Mouse (Mus musculus) spleen, adult 2 months (tissue): ENCODE data around the gene Arhgdib. TPM values are rescaled to one million over a fixed set of nuclear protein-coding genes. Genes with fewer than 3 reads are reported as not detected.
"Not testable (repeated sequence)": the region's sequence is repeated elsewhere in the genome, so short reads cannot be mapped to it uniquely, and the experiment has no call there.

Source experiments
- DNase-seq, 2 experiments: peaks; one replicate each; pipeline versions ENCODE4 v3.0.0 to v3.0.0-alpha.2; 2012 to 2021; ENCODE audit warnings: low spot score in 2 of 2, low read depth in 1 of 2
- H3K27ac ChIP-seq: fragments of 200-500 bp; 2 replicates; pipeline ENCODE4 v1.5.1; 2012; ENCODE audit warnings: low read length, inconsistent platforms; ENCODE audit not compliant: insufficient read depth
- H3K27me3 ChIP-seq: fragments of 200-500 bp; 2 replicates; pipeline ENCODE4 v1.6.1; 2012; ENCODE audit warnings: mild to moderate bottlenecking, moderate library complexity, low read length, inconsistent platforms; ENCODE audit not compliant: control insufficient read depth, insufficient read depth
- H3K36me3 ChIP-seq: fragments of 200-500 bp; 2 replicates; pipeline ENCODE4 v1.6.1; 2012; ENCODE audit warnings: mild to moderate bottlenecking, low read length, inconsistent platforms; ENCODE audit not compliant: control insufficient read depth, insufficient read depth
- H3K4me1 ChIP-seq: fragments of 200-500 bp; 2 replicates; pipeline ENCODE4 v1.6.1; 2011; ENCODE audit warnings: inconsistent platforms; ENCODE audit not compliant: control insufficient read depth, insufficient read depth, insufficient read length
- H3K4me3 ChIP-seq: fragments of 200-500 bp; 2 replicates; pipeline ENCODE4 v1.5.1; 2011; ENCODE audit warnings: mild to moderate bottlenecking, inconsistent platforms; ENCODE audit not compliant: insufficient read depth, insufficient read length; ENCODE audit errors: extremely low read depth
- CTCF ChIP-seq: fragments of 200-500 bp; IDR thresholded peaks from 2 replicates; pipeline ENCODE4 v1.5.1; 2011; ENCODE audit warnings: mild to moderate bottlenecking, inconsistent platforms; ENCODE audit not compliant: insufficient read depth, insufficient read length, insufficient replicate concordance; ENCODE audit errors: extremely low read depth
- POLR2A ChIP-seq: fragments of 200-500 bp; IDR thresholded peaks from 2 replicates; pipeline ENCODE4 v1.6.1; 2011; ENCODE audit warnings: low read depth, low read length, inconsistent platforms
- WGBS: fragments of 180-500 bp; shearing (Covaris S2); methylation state at CpG from one replicate; pipeline ENCODE4 v1.1.7; 2018; 5-methylcytosine and 5-hydroxymethylcytosine counted together
- polyA plus RNA-seq: library from polyadenylated mRNA; depleted of rRNA; stranded (reverse); fragments of >200 nt; gene quantifications from 2 replicates; pipeline ENCODE4 v1.2.3, GENCODE M21; 2012

The Arhgdib gene
- polyA plus RNA-seq, 1 experiment: 386 TPM

DNA sequence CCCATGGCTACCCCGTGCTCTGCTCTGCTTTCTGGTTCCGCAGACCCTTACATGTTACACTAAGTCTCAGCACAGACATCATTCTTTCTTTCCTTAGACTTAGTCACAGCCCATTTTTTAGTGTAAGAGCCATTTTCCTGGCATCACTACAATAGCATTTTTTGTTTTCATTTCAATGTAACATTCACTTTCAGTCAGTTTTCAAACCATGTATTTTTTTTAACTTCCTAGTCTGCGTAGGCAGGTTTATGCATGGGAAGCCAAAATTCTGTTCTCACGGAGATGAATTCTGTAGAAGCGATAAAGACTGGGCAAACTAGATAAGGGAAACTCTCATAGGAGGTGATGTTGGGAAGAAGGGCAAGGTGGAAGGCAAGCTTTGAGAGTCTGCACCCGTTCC is 52.1 kb downstream of the Arhgdib start:
- DNase-seq: no peak
- TF ChIP-seq CTCF: no peak
- TF ChIP-seq POLR2A: no peak
- Histone ChIP-seq H3K4me3 (no peak overlapping the region), H3K27me3 (no peaks in the 10 kb centered on the region), H3K4me1 (no peaks in the 10 kb centered on the region), H3K27ac (no peak overlapping the region), H3K36me3 (no peaks in the 10 kb centered on the region)
- 91% methylated on average over 6 of the region's 6 CpGs for WGBS

DNA sequence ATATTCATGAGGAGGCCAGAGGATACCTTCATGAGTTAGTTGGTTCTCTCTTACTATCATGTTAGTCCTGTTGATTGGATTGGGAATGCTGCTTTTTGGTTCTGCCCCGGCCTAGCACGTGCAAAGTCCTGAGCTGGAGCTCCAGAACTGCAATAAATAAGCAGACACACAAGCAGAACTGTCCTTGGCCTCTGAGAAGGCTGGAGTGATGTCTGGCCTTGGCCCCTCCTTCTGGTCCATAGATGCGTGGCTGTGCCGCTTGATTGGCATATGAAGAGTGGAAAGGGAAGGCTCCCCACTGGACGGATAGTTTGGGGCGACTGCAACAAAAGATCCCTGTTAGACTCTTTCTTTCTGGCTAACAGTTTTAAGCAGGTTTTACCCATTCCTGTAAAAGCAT is 52.6 kb downstream of the Arhgdib start:
- no peak for TF ChIP-seq CTCF
- H3K27me3 ChIP-seq: no peaks in the 10 kb centered on the region
- no peak overlapping the region for H3K4me3 ChIP-seq
- H3K4me1 ChIP-seq: no peaks in the 10 kb centered on the region
- no peak for DNase-seq
- H3K36me3 ChIP-seq: no peaks in the 10 kb centered on the region
- H3K27ac ChIP-seq: no peak overlapping the region
- 93% methylated on average over 6 of the region's 6 CpGs for WGBS

DNA sequence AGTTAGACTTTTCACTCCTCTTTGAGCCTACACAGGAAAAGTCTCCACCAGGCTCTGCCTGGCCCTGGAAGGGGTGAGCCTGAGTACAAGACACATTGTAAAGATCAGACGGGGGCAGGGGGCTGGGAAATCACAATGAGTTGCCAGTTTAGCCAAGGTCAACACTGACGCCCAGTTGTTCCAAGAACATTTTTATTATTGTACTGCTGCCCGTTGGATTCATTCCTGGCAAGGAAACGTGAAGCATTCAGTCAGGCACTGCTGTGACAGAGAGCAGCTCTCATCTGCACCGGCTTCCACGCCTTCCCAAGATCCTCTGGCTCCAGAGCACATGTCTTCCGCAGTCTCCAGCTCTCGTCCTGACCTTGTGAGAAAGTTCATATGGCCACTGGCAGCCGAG is 53.8 kb downstream of the Arhgdib start:
- WGBS: 87% methylated on average over 9 of the region's 9 CpGs
- TF ChIP-seq POLR2A: no peak
- TF ChIP-seq CTCF: no peak
- Histone ChIP-seq H3K27ac (no peak overlapping the region), H3K27me3 (no peaks in the 10 kb centered on the region), H3K36me3 (no peaks in the 10 kb centered on the region), H3K4me1 (no peaks in the 10 kb centered on the region), H3K4me3 (no peak overlapping the region)
- DNase-seq: no peak

DNA sequence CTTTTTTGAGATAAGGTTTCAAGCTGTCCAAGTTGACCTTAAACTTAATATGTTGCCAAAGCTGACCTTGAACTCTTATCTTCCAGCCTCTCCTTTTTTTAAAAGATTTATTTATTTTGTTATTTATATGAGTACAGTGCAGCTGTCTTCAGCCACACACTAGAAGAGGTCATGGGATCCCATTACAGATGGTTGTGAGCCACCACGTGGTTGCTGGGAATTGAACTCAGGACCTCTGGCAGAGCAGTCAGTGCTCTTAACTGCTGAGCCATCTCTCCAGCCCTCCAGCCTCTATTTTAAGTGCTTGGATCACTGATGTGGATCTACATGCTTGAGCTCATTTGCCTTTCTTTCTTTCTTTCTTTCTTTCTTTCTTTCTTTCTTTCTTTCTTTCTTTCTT is 56.9 kb downstream of the Arhgdib start:
- not testable (repeated sequence) for H3K4me1 ChIP-seq, H3K27ac ChIP-seq, H3K4me3 ChIP-seq, H3K27me3 ChIP-seq, H3K36me3 ChIP-seq, DNase-seq
- WGBS: 81% methylated on average over 1 of the region's 1 CpGs

DNA sequence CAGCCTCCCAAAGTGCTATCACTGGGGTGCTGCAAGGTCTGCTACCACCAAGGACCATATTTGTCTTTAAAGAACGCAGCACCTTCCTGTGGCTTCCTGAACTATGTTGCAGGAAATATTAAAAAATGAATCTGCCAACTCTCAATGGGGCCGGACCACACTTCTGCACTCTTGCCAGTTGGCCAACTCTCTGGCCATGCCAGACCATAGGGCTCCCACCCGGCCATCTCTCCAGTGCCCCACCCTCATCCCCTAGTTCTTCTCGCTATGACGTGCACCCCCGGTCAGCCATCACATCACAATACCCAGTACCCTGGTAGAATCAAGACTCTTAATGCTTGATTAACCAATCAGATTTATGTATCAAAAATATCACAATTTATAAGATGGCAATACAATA is 57.7 kb downstream of the Arhgdib start:
- H3K27ac ChIP-seq: no peak overlapping the region
- H3K4me1 ChIP-seq: no peaks in the 10 kb centered on the region
- no peaks in the 10 kb centered on the region for H3K36me3 ChIP-seq
- no peak for TF ChIP-seq POLR2A
- no peak for TF ChIP-seq CTCF
- H3K27me3 ChIP-seq: no peaks in the 10 kb centered on the region
- DNase-seq: no peak
- 82% methylated on average over 6 of the region's 6 CpGs for WGBS
- no peak overlapping the region for H3K4me3 ChIP-seq

DNA sequence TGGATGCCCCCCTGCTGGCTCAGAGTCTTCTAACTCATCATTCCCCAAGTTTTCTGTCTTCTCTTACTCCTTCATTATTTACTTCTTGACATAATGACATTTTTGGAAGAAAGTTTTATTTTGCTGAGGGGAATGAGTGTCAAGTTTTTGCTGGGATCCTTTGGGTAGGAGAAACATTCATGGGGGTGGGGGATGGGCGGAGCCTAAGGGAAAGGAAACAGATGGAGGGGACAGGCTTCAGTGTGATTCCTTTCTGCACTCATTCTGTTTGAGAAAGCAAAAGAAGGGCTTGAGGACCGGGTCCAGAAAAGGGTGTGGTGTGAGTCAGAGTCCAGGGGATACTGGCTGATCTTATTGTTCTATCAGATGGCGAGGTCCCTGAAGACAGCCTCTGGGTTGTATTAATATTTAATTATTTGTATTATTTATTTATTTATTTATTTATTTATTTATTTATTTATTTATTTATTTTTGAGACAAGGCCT is 58.2 kb downstream of the Arhgdib start:
- no peak for DNase-seq
- Histone ChIP-seq H3K4me3 (no peak overlapping the region), H3K4me1 (no peaks in the 10 kb centered on the region), H3K27ac (no peak overlapping the region), H3K27me3 (no peaks in the 10 kb centered on the region), H3K36me3 (no peaks in the 10 kb centered on the region)
- 80% methylated on average over 3 of the region's 3 CpGs for WGBS
- no peak for TF ChIP-seq CTCF
- no peak for TF ChIP-seq POLR2A

DNA sequence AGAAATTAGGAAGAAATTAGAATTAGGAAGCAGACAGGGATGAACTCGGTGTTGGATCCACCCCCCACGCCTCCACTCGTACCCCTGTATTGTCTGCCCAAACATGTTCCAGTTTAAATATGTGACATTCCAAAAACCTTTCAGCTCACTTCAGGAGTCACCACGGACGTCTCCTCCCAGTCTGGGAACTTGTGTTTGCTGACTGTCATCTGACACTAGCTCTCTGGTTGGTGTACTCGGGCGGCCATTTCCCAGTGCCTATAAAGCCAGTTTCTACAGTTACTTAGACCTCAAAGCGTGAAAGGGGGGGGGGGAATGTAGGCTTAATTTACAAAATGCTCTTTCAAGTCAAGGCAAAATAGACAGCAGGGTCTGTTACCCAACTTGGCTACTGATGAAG is 60.0 kb downstream of the Arhgdib start:
- Histone ChIP-seq H3K27me3 (no peaks in the 10 kb centered on the region), H3K4me3 (no peak overlapping the region), H3K4me1 (no peaks in the 10 kb centered on the region), H3K27ac (no peak overlapping the region), H3K36me3 (no peaks in the 10 kb centered on the region)
- 89% methylated on average over 8 of the region's 8 CpGs for WGBS
- TF ChIP-seq CTCF (no peak), POLR2A (no peak)
- DNase-seq: no peak

DNA sequence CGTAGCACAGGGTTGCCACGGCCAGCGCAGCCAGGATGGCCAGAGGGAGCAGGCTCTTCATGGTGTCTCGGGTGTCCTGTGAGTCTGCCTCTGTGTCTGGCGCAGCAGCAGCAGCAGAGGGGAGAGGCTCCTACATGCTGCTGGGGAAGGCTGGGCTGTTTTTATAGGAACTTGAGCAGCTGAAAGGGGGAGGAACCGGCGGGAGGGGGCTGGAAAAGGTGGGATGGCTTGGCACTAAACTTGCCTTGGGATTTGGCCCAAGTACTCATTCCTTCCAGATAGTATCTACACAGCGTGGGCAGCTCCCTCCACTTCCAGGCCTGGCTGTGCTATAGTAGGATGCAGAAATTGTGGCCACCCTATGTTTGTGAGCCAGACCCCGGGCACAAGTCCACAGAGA is 66.0 kb downstream of the Arhgdib start, which contains the start of gene Mgp:
TSS of gene Mgp (minus strand) at position 154 of the 400 bp plus-strand sequence.
- 75% methylated on average over 9 of the region's 9 CpGs for WGBS
- no peak for TF ChIP-seq POLR2A
- TF ChIP-seq CTCF: no peak
- Histone ChIP-seq H3K4me3 (no peak within 1 kb of the TSS), H3K36me3 (no peaks in the 10 kb centered on the region), H3K27ac (no peak within 1 kb of the TSS), H3K27me3 (no peaks in the 10 kb centered on the region), H3K4me1 (no peaks in the 10 kb centered on the region)
- DNase-seq: no peak
